Mouse (Mus musculus): ENCODE data around the gene Dhx35. TPM values are rescaled to one million over a fixed set of nuclear protein-coding genes. Genes with fewer than 3 reads are reported as not detected.

The Dhx35 gene
- polyA plus RNA-seq, 1 experiment from 2014 or later = 10.4 TPM

DNA sequence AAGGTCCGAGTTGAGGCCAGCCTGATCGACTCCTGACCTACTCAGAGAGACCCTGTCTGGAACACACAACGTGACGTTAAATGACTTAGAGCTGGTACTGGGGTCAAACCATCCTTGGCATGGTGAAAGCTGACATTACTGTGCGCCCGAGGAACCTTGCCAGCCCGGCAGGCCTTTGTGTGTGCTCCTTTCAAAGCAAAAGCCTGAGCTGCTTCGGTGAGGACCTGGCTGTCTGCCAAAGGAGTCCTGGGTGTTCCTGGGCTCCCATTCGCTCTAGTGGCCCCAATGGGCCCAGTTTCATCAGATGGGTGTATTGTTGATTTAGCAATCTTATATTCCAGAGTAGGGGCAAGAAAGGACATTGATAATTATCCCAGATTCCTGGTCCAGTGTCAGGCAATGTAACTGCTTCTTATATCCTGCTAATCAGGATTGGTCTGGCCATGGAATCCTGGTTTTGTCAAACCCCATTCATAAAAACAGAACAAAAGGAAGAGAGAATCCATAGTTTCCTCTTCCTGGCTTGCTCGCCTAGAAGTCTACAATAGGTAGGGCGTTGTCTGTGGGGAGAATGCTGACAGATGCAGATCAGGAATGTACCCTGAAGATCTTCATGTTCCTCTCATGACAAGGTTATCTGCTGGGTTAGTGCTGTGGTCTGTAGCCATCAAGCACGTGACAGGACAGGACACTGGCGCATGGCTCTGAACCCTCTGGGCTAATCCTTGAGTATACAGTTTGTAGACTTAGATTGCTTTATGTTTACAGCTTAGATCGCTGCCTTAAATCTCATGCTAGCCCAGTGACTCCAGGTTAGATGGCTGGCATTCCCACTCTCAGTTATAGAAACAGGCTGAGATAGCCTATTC is 7.4 kb upstream of the Dhx35 start:
- ATAC-seq (ENCODE audit: low read depth) (no peak), DNase-seq (ENCODE audit: low spot score) (no peak)
- Histone ChIP-seq H3K9me3 (ENCODE audit: control insufficient read depth, low read length) (no peaks in the 10 kb centered on the region), H3K4me1 (ENCODE audit: control insufficient read depth, insufficient read depth, low read length) (no peaks in the 10 kb centered on the region), H3K9ac (ENCODE audit: low read depth, low read length) (no peak overlapping the region), H3K36me3 (ENCODE audit: control insufficient read depth, insufficient read depth, low read length) (peaks cover 38% of the 10 kb centered on the region), H3K4me2 (ENCODE audit: low read depth, low read length) (no peak overlapping the region), H3K27ac (replicated peaks; ENCODE audit: low read depth, low read length) (no peak overlapping the region), H3K27me3 (replicated peaks; ENCODE audit: control insufficient read depth, insufficient read depth, low read length) (no peaks in the 10 kb centered on the region), H3K4me3 (ENCODE audit: low read depth, low read length) (no peak overlapping the region)
- WGBS = 84% methylated on average over 14 of the region's 14 CpGs

DNA sequence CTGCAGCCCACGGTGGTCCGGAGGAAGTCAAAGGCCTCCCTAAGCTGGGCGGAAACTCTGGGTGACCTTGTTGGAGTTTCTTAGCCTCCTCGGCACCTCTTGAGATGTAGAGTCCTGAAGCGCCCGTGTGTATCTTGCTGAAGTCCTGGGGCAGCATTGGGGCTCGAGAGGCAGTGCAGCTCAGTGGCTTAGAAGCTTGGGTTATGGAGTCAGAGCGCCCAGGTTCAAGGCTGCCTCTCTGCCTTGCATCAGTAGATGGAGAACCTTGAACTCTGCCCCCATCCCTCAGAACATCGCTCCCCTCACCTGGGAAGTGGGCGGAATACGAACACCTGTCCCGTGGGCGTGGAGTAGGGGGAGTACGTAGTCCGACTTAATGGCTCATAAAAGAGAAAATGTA is 436 bp downstream of the Dhx35 start:
- Histone ChIP-seq H3K4me2 (ENCODE audit: low read depth, low read length) (peak overlapping the region; percentile 79), H3K27me3 (replicated peaks; ENCODE audit: control insufficient read depth, insufficient read depth, low read length) (no peaks in the 10 kb centered on the region), H3K27ac (replicated peaks; ENCODE audit: low read depth, low read length) (peak overlapping the region; percentile 70), H3K9me3 (ENCODE audit: control insufficient read depth, low read length) (no peaks in the 10 kb centered on the region), H3K9ac (ENCODE audit: low read depth, low read length) (peak overlapping the region; percentile 73), H3K4me1 (ENCODE audit: control insufficient read depth, insufficient read depth, low read length) (peaks cover 5% of the 10 kb centered on the region; the same call in 1 of the 2 replicates), H3K36me3 (ENCODE audit: control insufficient read depth, insufficient read depth, low read length) (no peaks in the 10 kb centered on the region), H3K4me3 (ENCODE audit: low read depth, low read length) (peak overlapping the region; percentile 76)
- DNase-seq (ENCODE audit: low spot score) (no peak), ATAC-seq (ENCODE audit: low read depth) (no peak)
- 13% methylated on average over 13 of the region's 15 CpGs for WGBS

DNA sequence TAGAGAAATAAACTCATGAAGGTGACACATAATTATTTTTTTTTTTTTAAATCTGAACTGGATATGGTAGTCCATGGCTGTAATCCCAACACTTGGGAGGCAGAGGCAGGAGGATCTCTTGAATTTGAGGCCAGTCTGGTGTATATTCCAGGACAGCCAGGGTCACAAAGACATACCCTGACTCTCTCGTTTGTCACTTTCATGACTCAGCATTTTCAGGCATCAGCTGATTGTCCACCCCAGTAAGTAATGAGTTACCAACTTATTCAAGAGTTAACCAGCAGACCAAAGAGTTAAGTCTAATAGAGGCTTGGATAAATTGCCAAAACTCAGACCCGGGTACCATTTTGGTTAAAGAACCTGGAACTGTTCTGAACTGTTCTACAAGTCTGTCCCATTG is 1.3 kb downstream of the Dhx35 start:
- ATAC-seq (ENCODE audit: low read depth) (no peak), DNase-seq (ENCODE audit: low spot score) (no peak)
- H3K4me3 ChIP-seq (ENCODE audit: low read depth, low read length) = no peak overlapping the region
- H3K9ac ChIP-seq (ENCODE audit: low read depth, low read length) = no peak overlapping the region
- H3K4me2 ChIP-seq (ENCODE audit: low read depth, low read length) = no peak overlapping the region
- peaks cover 5% of the 10 kb centered on the region; the same call in 1 of the 2 replicates for H3K4me1 ChIP-seq (ENCODE audit: control insufficient read depth, insufficient read depth, low read length)
- peaks cover 3% of the 10 kb centered on the region; the same call in 1 of the 2 replicates for H3K36me3 ChIP-seq (ENCODE audit: control insufficient read depth, insufficient read depth, low read length)
- H3K9me3 ChIP-seq (ENCODE audit: control insufficient read depth, low read length) = no peaks in the 10 kb centered on the region
- WGBS = 89% methylated on average over 2 of the region's 2 CpGs
- no peaks in the 10 kb centered on the region for H3K27me3 ChIP-seq (replicated peaks; ENCODE audit: control insufficient read depth, insufficient read depth, low read length)
- H3K27ac ChIP-seq (replicated peaks; ENCODE audit: low read depth, low read length) = no peak overlapping the region

- peak overlapping the region; percentile 48; the same call in 1 of the 2 replicates for H3K27ac ChIP-seq (replicated peaks; ENCODE audit: low read depth, low read length)
- WGBS = 37% methylated on average over 4 of the region's 4 CpGs
These were observed 4.7 kb downstream of the Dhx35 start for GRCm38 (mm10) chr2:158799328-158799727.

GRCm38 (mm10) chr2:158800788-158801187 is 6.2 kb downstream of the Dhx35 start:
- no peak overlapping the region for H3K4me3 ChIP-seq (ENCODE audit: low read depth, low read length)
- no peaks in the 10 kb centered on the region for H3K9me3 ChIP-seq (ENCODE audit: control insufficient read depth, low read length)
- no peaks in the 10 kb centered on the region for H3K27me3 ChIP-seq (replicated peaks; ENCODE audit: control insufficient read depth, insufficient read depth, low read length)
- no peaks in the 10 kb centered on the region; the same call in 1 of the 2 replicates for H3K4me1 ChIP-seq (ENCODE audit: control insufficient read depth, insufficient read depth, low read length)
- no peak for ATAC-seq (ENCODE audit: low read depth)
- no peak for DNase-seq (ENCODE audit: low spot score)
- H3K9ac ChIP-seq (ENCODE audit: low read depth, low read length) = no peak overlapping the region
- no peak overlapping the region for H3K27ac ChIP-seq (replicated peaks; ENCODE audit: low read depth, low read length)
- no peak overlapping the region for H3K4me2 ChIP-seq (ENCODE audit: low read depth, low read length)
- H3K36me3 ChIP-seq (ENCODE audit: control insufficient read depth, insufficient read depth, low read length) = peaks cover 32% of the 10 kb centered on the region
- WGBS = 96% methylated on average over 8 of the region's 8 CpGs

More at GRCm38 (mm10) chr2:158799328-158799727, 4.7 kb downstream of the Dhx35 start:
- Histone ChIP-seq H3K27me3 (replicated peaks; ENCODE audit: control insufficient read depth, insufficient read depth, low read length) (no peaks in the 10 kb centered on the region), H3K36me3 (ENCODE audit: control insufficient read depth, insufficient read depth, low read length) (peaks cover 27% of the 10 kb centered on the region), H3K4me1 (ENCODE audit: control insufficient read depth, insufficient read depth, low read length) (peaks cover 5% of the 10 kb centered on the region; the same call in 1 of the 2 replicates), H3K9me3 (ENCODE audit: control insufficient read depth, low read length) (no peaks in the 10 kb centered on the region), H3K4me3 (ENCODE audit: low read depth, low read length) (no peak overlapping the region), H3K9ac (ENCODE audit: low read depth, low read length) (no peak overlapping the region), H3K4me2 (ENCODE audit: low read depth, low read length) (no peak overlapping the region)
- peak; percentile 13; the same call in 1 of the 2 replicates for ATAC-seq (ENCODE audit: low read depth)
- peak; percentile 78 for DNase-seq (ENCODE audit: low spot score)

DNA sequence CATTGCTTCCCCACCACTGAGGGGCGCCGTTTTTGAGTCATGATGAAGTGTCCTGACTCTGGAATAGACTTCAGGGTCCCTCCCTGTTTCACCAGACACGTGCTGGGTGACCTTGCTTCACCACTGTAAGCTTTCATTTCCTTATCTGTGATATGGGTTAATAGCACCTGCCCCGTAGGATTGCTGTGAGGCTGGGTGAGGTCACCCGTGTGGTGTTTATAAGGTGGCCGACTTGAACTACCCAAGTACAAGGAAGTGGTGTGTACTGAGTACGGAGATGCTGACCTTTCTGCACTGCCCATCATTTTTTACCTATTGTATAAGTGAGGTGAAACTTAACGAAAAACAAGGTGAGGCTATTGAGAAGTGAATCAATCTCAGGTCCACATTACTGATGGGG is 9.0 kb downstream of the Dhx35 start:
- no peak overlapping the region for H3K9ac ChIP-seq (ENCODE audit: low read depth, low read length)
- no peak overlapping the region for H3K27ac ChIP-seq (replicated peaks; ENCODE audit: low read depth, low read length)
- 86% methylated on average over 8 of the region's 8 CpGs for WGBS
- no peak overlapping the region for H3K4me2 ChIP-seq (ENCODE audit: low read depth, low read length)
- no peaks in the 10 kb centered on the region for H3K27me3 ChIP-seq (replicated peaks; ENCODE audit: control insufficient read depth, insufficient read depth, low read length)
- H3K4me3 ChIP-seq (ENCODE audit: low read depth, low read length) = no peak overlapping the region
- ATAC-seq (ENCODE audit: low read depth) (no peak), DNase-seq (ENCODE audit: low spot score) (no peak)
- H3K4me1 ChIP-seq (ENCODE audit: control insufficient read depth, insufficient read depth, low read length) = no peaks in the 10 kb centered on the region; the same call in 1 of the 2 replicates
- H3K9me3 ChIP-seq (ENCODE audit: control insufficient read depth, low read length) = no peaks in the 10 kb centered on the region
- peaks cover 41% of the 10 kb centered on the region for H3K36me3 ChIP-seq (ENCODE audit: control insufficient read depth, insufficient read depth, low read length)

DNA sequence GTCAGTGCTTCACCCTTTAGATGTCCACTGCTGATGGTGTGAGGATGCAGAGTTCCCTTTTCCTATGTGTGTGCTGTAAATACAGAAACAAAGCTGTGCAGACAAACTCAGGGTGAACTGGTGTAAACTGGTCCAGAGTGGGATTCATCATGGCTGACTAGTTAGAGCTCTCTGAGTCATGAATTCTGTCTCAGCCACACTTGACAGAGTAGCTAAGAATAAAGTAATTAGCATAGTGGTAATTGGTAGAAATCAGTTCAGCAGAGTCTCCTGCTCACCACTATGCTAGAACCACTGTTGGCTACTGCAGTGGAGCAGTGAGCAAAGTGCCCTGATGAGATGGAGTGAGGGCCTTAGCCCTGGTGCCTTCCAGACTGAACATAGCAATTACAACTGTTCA is 21.1 kb downstream of the Dhx35 start:
- peaks cover 42% of the 10 kb centered on the region for H3K36me3 ChIP-seq (ENCODE audit: control insufficient read depth, insufficient read depth, low read length)
- no peak overlapping the region for H3K4me3 ChIP-seq (ENCODE audit: low read depth, low read length)
- ATAC-seq (ENCODE audit: low read depth) = no peak

DNA sequence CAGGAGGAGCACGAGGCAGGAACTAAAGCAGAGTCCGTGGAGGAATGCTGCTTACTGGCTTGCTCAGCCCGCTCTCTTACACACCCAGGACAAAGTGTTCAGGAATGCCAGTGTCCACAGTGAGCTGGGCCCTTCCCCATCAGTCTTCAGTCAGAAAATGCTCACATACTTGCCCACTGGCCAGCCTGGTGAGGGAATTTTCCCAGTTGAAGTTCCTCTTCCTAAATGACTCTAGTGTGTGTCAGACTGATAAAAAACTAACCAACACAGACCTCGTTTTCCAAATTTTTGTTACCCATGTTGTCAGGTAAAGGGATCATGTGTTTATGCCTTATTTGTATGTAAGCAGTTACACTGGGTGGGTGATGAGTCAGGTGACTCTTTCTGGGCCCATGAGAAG is 21.6 kb downstream of the Dhx35 start:
- no peaks in the 10 kb centered on the region for H3K9me3 ChIP-seq (ENCODE audit: control insufficient read depth, low read length)
- H3K4me1 ChIP-seq (ENCODE audit: control insufficient read depth, insufficient read depth, low read length) = no peaks in the 10 kb centered on the region
- DNase-seq (ENCODE audit: low spot score) (no peak), ATAC-seq (ENCODE audit: low read depth) (no peak)
- no peak overlapping the region for H3K9ac ChIP-seq (ENCODE audit: low read depth, low read length)
- H3K27me3 ChIP-seq (replicated peaks; ENCODE audit: control insufficient read depth, insufficient read depth, low read length) = no peaks in the 10 kb centered on the region
- peaks cover 47% of the 10 kb centered on the region for H3K36me3 ChIP-seq (ENCODE audit: control insufficient read depth, insufficient read depth, low read length)
- WGBS = 87% methylated on average over 4 of the region's 4 CpGs
- no peak overlapping the region for H3K27ac ChIP-seq (replicated peaks; ENCODE audit: low read depth, low read length)
- H3K4me3 ChIP-seq (ENCODE audit: low read depth, low read length) = no peak overlapping the region
- H3K4me2 ChIP-seq (ENCODE audit: low read depth, low read length) = no peak overlapping the region

More for the DNA sequence above, 21.1 kb downstream of the Dhx35 start:
- H3K9ac ChIP-seq (ENCODE audit: low read depth, low read length) = no peak overlapping the region
- no peaks in the 10 kb centered on the region for H3K27me3 ChIP-seq (replicated peaks; ENCODE audit: control insufficient read depth, insufficient read depth, low read length)
- H3K4me2 ChIP-seq (ENCODE audit: low read depth, low read length) = no peak overlapping the region
- DNase-seq (ENCODE audit: low spot score) = no peak
- H3K4me1 ChIP-seq (ENCODE audit: control insufficient read depth, insufficient read depth, low read length) = no peaks in the 10 kb centered on the region
- no peak overlapping the region for H3K27ac ChIP-seq (replicated peaks; ENCODE audit: low read depth, low read length)
- H3K9me3 ChIP-seq (ENCODE audit: control insufficient read depth, low read length) = no peaks in the 10 kb centered on the region

- Histone ChIP-seq H3K27ac (replicated peaks; ENCODE audit: low read depth, low read length) (no peak overlapping the region), H3K4me3 (ENCODE audit: low read depth, low read length) (no peak overlapping the region), H3K9me3 (ENCODE audit: control insufficient read depth, low read length) (no peaks in the 10 kb centered on the region), H3K4me1 (ENCODE audit: control insufficient read depth, insufficient read depth, low read length) (no peaks in the 10 kb centered on the region), H3K4me2 (ENCODE audit: low read depth, low read length) (no peak overlapping the region), H3K36me3 (ENCODE audit: control insufficient read depth, insufficient read depth, low read length) (peaks cover 50% of the 10 kb centered on the region), H3K27me3 (replicated peaks; ENCODE audit: control insufficient read depth, insufficient read depth, low read length) (no peaks in the 10 kb centered on the region), H3K9ac (ENCODE audit: low read depth, low read length) (no peak overlapping the region)
- ATAC-seq (ENCODE audit: low read depth) = no peak
- 81% methylated on average over 8 of the region's 8 CpGs for WGBS
- no peak for DNase-seq (ENCODE audit: low spot score)
These were observed 23.1 kb downstream of the Dhx35 start for GRCm38 (mm10) chr2:158817708-158818107.
